Mouse (Mus musculus) liver, embryonic 13.5 days (tissue): ENCODE measurements around the gene Lamb3. TPM values are rescaled to one million over a fixed set of nuclear protein-coding genes. Genes with fewer than 3 reads are reported as not detected.

Experiments
- ATAC-seq: fragments of 200-750 bp; cut with Nextera tagmentation; 2 replicates; pipeline ENCODE4 v1.8.0; 2017; ENCODE audit warnings: low read depth, mild to moderate bottlenecking, moderate number of reproducible peaks, moderate library complexity
- DNase-seq: peaks from one replicate; pipeline ENCODE4 v3.0.0; 2022
- H3K27ac ChIP-seq: fragments of 300-500 bp; sonication (generic); 2 replicates; pipeline ENCODE4 v1.5.1; 2015; ENCODE audit warnings: moderate library complexity, mild to moderate bottlenecking, inconsistent platforms
- H3K27me3 ChIP-seq: fragments of 300-500 bp; sonication (generic); 2 replicates; pipeline ENCODE4 v1.6.1; 2015; ENCODE audit warnings: mild to moderate bottlenecking, inconsistent platforms
- H3K36me3 ChIP-seq: fragments of 300-500 bp; sonication (generic); 2 replicates; pipeline ENCODE4 v1.6.1; 2015; ENCODE audit warnings: mild to moderate bottlenecking, inconsistent platforms
- H3K4me1 ChIP-seq: fragments of 300-500 bp; sonication (generic); replicated peaks from 2 replicates; pipeline ENCODE4 v1.6.1; 2015; ENCODE audit warnings: inconsistent platforms
- H3K4me2 ChIP-seq: fragments of 300-500 bp; sonication (generic); 2 replicates; pipeline ENCODE4 v1.6.1; 2015; ENCODE audit warnings: inconsistent platforms, mild to moderate bottlenecking, moderate library complexity
- H3K4me3 ChIP-seq: fragments of 300-500 bp; sonication (generic); replicated peaks from 2 replicates; pipeline ENCODE4 v1.5.1; 2015; ENCODE audit warnings: mild to moderate bottlenecking, inconsistent platforms
- H3K9ac ChIP-seq: fragments of 300-500 bp; sonication (generic); 2 replicates; pipeline ENCODE4 v1.6.1; 2015; ENCODE audit warnings: mild to moderate bottlenecking, inconsistent platforms
- H3K9me3 ChIP-seq: fragments of 300-500 bp; sonication (generic); replicated peaks from 2 replicates; pipeline ENCODE4 v1.6.1; 2016; ENCODE audit warnings: inconsistent platforms
- WGBS: fragments of 180-500 bp; shearing (Covaris S2); methylation state at CpG from one replicate; pipeline ENCODE4 v1.1.7; 2015; ENCODE audit not compliant: insufficient replicate concordance; 5-methylcytosine and 5-hydroxymethylcytosine counted together
- polyA plus RNA-seq: library from polyadenylated mRNA; unstranded; fragments of >200 nt; fragmentation: Nextera tagmentation; extraction: Ambion mirVana; gene quantifications from 2 replicates; pipeline ENCODE4 v1.2.1, GENCODE M21; 2015

The Lamb3 gene
- polyA plus RNA-seq, 1 experiment from 2014 or later, result 0.25 TPM

GRCm38 (mm10) chr1:193376478-193377134 lies 169.1 kb downstream of the Lamb3 start:
- 30% methylated on average over 4 of the region's 4 CpGs for WGBS
- ATAC-seq, result no peak
- peak; percentile 7 for DNase-seq
- no peaks in the 10 kb centered on the region for H3K27me3 ChIP-seq
- H3K36me3 ChIP-seq, result no peaks in the 10 kb centered on the region
- no peaks in the 10 kb centered on the region for H3K9me3 ChIP-seq
- H3K9ac ChIP-seq, result no peak overlapping the region
- no peak overlapping the region for H3K4me3 ChIP-seq
- H3K4me1 ChIP-seq, result no peaks in the 10 kb centered on the region
- no peak overlapping the region for H3K4me2 ChIP-seq
- no peak overlapping the region for H3K27ac ChIP-seq

DNA sequence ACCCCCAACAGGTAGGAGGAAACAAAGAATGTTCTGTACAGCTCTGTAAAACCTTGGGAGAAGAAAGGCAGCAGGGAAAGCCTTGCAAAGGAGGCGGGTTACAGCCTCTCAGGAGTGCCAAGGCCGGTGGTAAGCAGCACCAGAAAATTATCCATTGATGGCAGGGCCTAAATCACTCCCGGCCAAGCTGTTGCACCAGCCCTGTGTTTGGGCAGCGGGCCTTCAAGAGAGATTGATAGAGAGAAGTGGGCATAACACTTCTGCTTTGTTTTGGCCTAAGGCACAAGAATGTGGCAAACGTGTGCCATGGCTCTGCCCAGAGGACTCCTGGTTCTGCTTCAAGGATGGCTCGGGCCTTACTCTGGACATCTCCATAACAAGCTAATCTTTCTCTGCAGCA lies 172.1 kb downstream of the Lamb3 start:
- H3K4me3 ChIP-seq, result no peak overlapping the region
- 60% methylated on average over 6 of the region's 6 CpGs for WGBS
- no peaks in the 10 kb centered on the region for H3K27me3 ChIP-seq
- H3K4me1 ChIP-seq, result peaks cover 7% of the 10 kb centered on the region
- H3K36me3 ChIP-seq, result no peaks in the 10 kb centered on the region
- no peak overlapping the region for H3K4me2 ChIP-seq
- H3K27ac ChIP-seq, result no peak overlapping the region
- H3K9ac ChIP-seq, result no peak overlapping the region
- H3K9me3 ChIP-seq, result no peaks in the 10 kb centered on the region
- DNase-seq (no peak), ATAC-seq (no peak)

- Histone ChIP-seq H3K27me3 (no peaks in the 10 kb centered on the region), H3K27ac (no peak overlapping the region), H3K9me3 (no peaks in the 10 kb centered on the region), H3K4me1 (peaks cover 7% of the 10 kb centered on the region), H3K4me3 (no peak overlapping the region), H3K36me3 (no peaks in the 10 kb centered on the region), H3K9ac (no peak overlapping the region), H3K4me2 (no peak overlapping the region)
- DNase-seq (no peak), ATAC-seq (no peak)
- 66% methylated on average over 5 of the region's 5 CpGs for WGBS
Observed at GRCm38 (mm10) chr1:193380877-193381276, 173.4 kb downstream of the Lamb3 start.

- Histone ChIP-seq H3K4me3 (peak overlapping the region; percentile 50), H3K4me1 (peaks cover 9% of the 10 kb centered on the region), H3K27ac (no peak overlapping the region), H3K4me2 (peak overlapping the region; percentile 69), H3K9me3 (no peaks in the 10 kb centered on the region), H3K9ac (no peak overlapping the region), H3K27me3 (no peaks in the 10 kb centered on the region), H3K36me3 (no peaks in the 10 kb centered on the region)
- DNase-seq (no peak), ATAC-seq (peak; percentile 19; the same call in 1 of the 2 replicates)
- WGBS, result 29% methylated on average over 11 of the region's 11 CpGs
Observed at GRCm38 (mm10) chr1:193381597-193382404, 174.3 kb downstream of the Lamb3 start.

DNA sequence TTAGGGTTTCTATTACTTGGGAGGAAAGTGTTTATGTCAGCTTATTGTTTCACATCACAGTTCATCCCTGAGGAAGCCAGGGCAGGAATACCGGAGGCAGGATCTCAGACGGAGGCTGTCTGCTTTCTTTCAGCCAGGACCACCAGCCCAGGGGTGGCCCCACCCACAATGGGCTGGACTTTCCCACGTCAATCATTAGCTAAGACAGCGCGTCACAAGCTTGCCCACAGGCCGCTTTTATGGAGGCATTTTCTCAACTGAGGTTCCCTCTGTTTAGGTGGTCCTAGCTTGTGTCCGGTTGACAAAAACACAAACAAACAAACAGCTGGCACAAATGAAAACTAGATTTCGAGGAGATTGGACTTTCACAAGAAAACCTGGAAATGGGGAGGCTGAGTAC lies 174.9 kb downstream of the Lamb3 start:
- Histone ChIP-seq H3K27ac (no peak overlapping the region), H3K9ac (peak overlapping the region; percentile 53), H3K27me3 (no peaks in the 10 kb centered on the region), H3K9me3 (no peaks in the 10 kb centered on the region), H3K4me3 (peak overlapping the region; percentile 50), H3K4me2 (peak overlapping the region; percentile 69), H3K4me1 (peaks cover 9% of the 10 kb centered on the region), H3K36me3 (no peaks in the 10 kb centered on the region)
- under 1% methylated on average over 8 of the region's 8 CpGs for WGBS
- peak; percentile 69 for ATAC-seq
- DNase-seq, result peak; percentile 23

DNA sequence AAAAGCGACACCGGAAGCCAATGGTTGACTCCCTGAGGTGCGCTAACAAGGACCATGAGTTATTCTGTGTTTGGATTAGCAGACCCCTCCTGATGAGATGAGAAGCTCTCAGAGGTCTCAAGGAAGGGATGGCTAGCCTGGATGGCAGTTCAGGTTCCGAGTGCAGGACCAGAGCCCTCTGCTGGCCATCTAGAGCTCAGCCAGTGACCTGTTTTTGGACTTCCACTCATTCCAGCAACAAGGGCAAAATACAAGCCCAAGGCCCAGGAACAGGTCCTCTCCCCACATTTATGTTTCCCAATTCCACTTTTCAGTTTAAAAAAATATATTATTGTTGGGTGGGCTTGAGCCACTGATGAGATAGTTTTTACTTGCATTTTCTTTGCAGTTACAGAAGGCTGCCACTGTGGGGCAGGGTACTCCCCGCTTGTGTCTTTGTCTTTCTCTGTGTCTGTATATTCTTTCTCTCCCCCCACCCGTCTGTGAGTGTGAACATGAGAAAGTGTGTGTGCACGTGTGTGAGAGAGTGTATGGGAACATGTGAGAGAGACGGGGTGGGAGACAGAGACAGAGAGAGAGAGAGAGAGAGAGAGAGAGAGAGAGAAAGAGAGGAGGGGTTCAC lies 175.5 kb downstream of the Lamb3 start:
- H3K9ac ChIP-seq, result peak overlapping the region; percentile 53
- H3K36me3 ChIP-seq, result no peaks in the 10 kb centered on the region
- DNase-seq, result no peak
- H3K27ac ChIP-seq, result no peak overlapping the region
- H3K4me3 ChIP-seq, result peak overlapping the region; percentile 50
- H3K9me3 ChIP-seq, result no peaks in the 10 kb centered on the region
- peak; percentile 62 for ATAC-seq
- peaks cover 9% of the 10 kb centered on the region for H3K4me1 ChIP-seq
- H3K4me2 ChIP-seq, result peak overlapping the region; percentile 69
- no peaks in the 10 kb centered on the region for H3K27me3 ChIP-seq
- WGBS, result 3% methylated on average over 8 of the region's 8 CpGs

GRCm38 (mm10) chr1:193386136-193386535 lies 178.6 kb downstream of the Lamb3 start:
- Histone ChIP-seq H3K9me3 (no peaks in the 10 kb centered on the region), H3K36me3 (no peaks in the 10 kb centered on the region), H3K9ac (no peak overlapping the region), H3K27me3 (no peaks in the 10 kb centered on the region), H3K4me1 (peaks cover 9% of the 10 kb centered on the region), H3K27ac (no peak overlapping the region), H3K4me2 (no peak overlapping the region), H3K4me3 (no peak overlapping the region)
- WGBS, result 2% methylated on average over 5 of the region's 5 CpGs
- ATAC-seq (no peak), DNase-seq (no peak)

DNA sequence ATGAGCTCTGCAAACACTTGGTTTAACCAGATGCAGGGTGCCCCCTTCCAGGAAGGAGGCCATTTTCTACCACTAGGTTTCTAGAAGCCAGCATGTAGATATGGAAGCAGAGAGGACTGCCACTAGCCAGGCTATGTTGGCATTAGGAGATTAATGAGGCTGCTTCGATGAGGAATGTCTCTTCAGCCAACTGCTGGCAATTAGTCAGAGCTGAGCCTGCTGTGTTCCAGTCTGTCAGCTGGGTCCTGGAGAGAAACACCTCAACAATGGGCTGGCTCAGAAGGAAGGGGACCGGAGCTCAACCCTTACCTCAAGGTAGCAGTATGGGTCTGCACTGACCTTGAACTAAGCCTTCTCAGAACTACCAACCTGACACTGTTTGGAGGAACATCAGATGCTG lies 179.7 kb downstream of the Lamb3 start:
- no peak overlapping the region for H3K27ac ChIP-seq
- WGBS, result 41% methylated on average over 2 of the region's 2 CpGs
- H3K4me1 ChIP-seq, result peaks cover 6% of the 10 kb centered on the region

GRCm38 (mm10) chr1:193389505-193389904 lies 182.0 kb downstream of the Lamb3 start:
- Histone ChIP-seq H3K9me3 (no peaks in the 10 kb centered on the region), H3K27ac (no peak overlapping the region), H3K4me2 (no peak overlapping the region), H3K27me3 (no peaks in the 10 kb centered on the region), H3K9ac (no peak overlapping the region), H3K4me3 (no peak overlapping the region), H3K4me1 (0 out of 2 replicates have a peak, but pooled peaks cover 2% of the 10 kb centered on the region), H3K36me3 (no peaks in the 10 kb centered on the region)
- DNase-seq (no peak), ATAC-seq (no peak)
- WGBS, result 23% methylated on average over 3 of the region's 3 CpGs

More for the DNA sequence above, 179.7 kb downstream of the Lamb3 start:
- Histone ChIP-seq H3K9ac (no peak overlapping the region), H3K36me3 (no peaks in the 10 kb centered on the region), H3K4me3 (no peak overlapping the region), H3K4me2 (no peak overlapping the region), H3K9me3 (no peaks in the 10 kb centered on the region), H3K27me3 (no peaks in the 10 kb centered on the region)
- ATAC-seq (no peak), DNase-seq (no peak)

- H3K27ac ChIP-seq, result no peak overlapping the region
- no peaks in the 10 kb centered on the region for H3K27me3 ChIP-seq
- no peaks in the 10 kb centered on the region for H3K9me3 ChIP-seq
- no peak overlapping the region for H3K9ac ChIP-seq
- H3K4me2 ChIP-seq, result no peak overlapping the region
- DNase-seq (no peak), ATAC-seq (no peak)
- 57% methylated on average over 12 of the region's 12 CpGs for WGBS
- no peak overlapping the region for H3K4me3 ChIP-seq
- H3K4me1 ChIP-seq, result 0 out of 2 replicates have a peak, but pooled peaks cover 2% of the 10 kb centered on the region
- no peaks in the 10 kb centered on the region for H3K36me3 ChIP-seq
Observed at GRCm38 (mm10) chr1:193390004-193390403, 182.5 kb downstream of the Lamb3 start.

- no peaks in the 10 kb centered on the region for H3K9me3 ChIP-seq
- H3K36me3 ChIP-seq, result no peaks in the 10 kb centered on the region
- no peaks in the 10 kb centered on the region for H3K27me3 ChIP-seq
- 63% methylated on average over 3 of the region's 3 CpGs for WGBS
- ATAC-seq, result no peak
- H3K4me3 ChIP-seq, result no peak overlapping the region
- H3K4me1 ChIP-seq, result no peaks in the 10 kb centered on the region
- no peak for DNase-seq
- H3K27ac ChIP-seq, result no peak overlapping the region
- no peak overlapping the region for H3K9ac ChIP-seq
- H3K4me2 ChIP-seq, result no peak overlapping the region
Observed at GRCm38 (mm10) chr1:193392266-193392665, 184.8 kb downstream of the Lamb3 start.
